Mouse (Mus musculus): ENCODE measurements around the gene Dytn.

GRCm38 (mm10) chr1:63576803-63577202 lies 109.9 kb downstream of the Dytn start:
- no peak for TF ChIP-seq POLR2A (IDR thresholded peaks at IDR 0.05; ENCODE audit: low read depth, low read length)
- TF ChIP-seq CTCF (conservative IDR thresholded peaks at IDR 0.05; ENCODE audit: insufficient read depth, insufficient read length, low read depth, low read length): no peak

All from kidney, adult 2 months (tissue).